Mouse (Mus musculus) limb, embryonic 14.5 days (tissue): ENCODE measurements around the gene Aff4. TPM values are rescaled to one million over a fixed set of nuclear protein-coding genes. Genes with fewer than 3 reads are reported as not detected.
"Not testable (repeated sequence)": the region's sequence is repeated elsewhere in the genome, so short reads cannot be mapped to it uniquely, and the experiment has no call there.

Source experiments
- ATAC-seq: fragments of 200-750 bp; cut with Nextera tagmentation; 2 replicates; pipeline ENCODE4 v1.8.0; 2017; ENCODE audit warnings: low read depth, moderate number of reproducible peaks, moderate TSS enrichment; ENCODE audit not compliant: low FRiP score
- DNase-seq: peaks from one replicate; pipeline ENCODE4 v3.0.0-alpha.2; 2015; ENCODE audit warnings: low spot score
- H3K27ac ChIP-seq: fragments of 300-500 bp; sonication (generic); replicated peaks from 2 replicates; pipeline ENCODE4 v1.5.1; 2014; ENCODE audit warnings: low read depth, mild to moderate bottlenecking, low read length, moderate library complexity, mixed read lengths
- H3K27me3 ChIP-seq: fragments of 300-500 bp; sonication (generic); 2 replicates; pipeline ENCODE4 v1.6.1; 2014; ENCODE audit warnings: low read length, mixed read lengths; ENCODE audit not compliant: control insufficient read depth, insufficient read depth
- H3K36me3 ChIP-seq: fragments of 300-500 bp; sonication (generic); 2 replicates; pipeline ENCODE4 v1.6.1; 2014; ENCODE audit warnings: mild to moderate bottlenecking, low read length, moderate library complexity, mixed read lengths; ENCODE audit not compliant: control insufficient read depth, insufficient read depth
- H3K4me1 ChIP-seq: fragments of 300-500 bp; sonication (generic); 2 replicates; pipeline ENCODE4 v1.6.1; 2014; ENCODE audit warnings: antibody characterized with exemption, low read length, mixed read lengths; ENCODE audit not compliant: control insufficient read depth, insufficient read depth
- H3K4me2 ChIP-seq: fragments of 300-500 bp; sonication (generic); replicated peaks from 2 replicates; pipeline ENCODE4 v1.6.1; 2014; ENCODE audit warnings: low read depth, mild to moderate bottlenecking, low read length, moderate library complexity; ENCODE audit not compliant: severe bottlenecking
- H3K4me3 ChIP-seq: fragments of 300-500 bp; sonication (generic); replicated peaks from 2 replicates; pipeline ENCODE4 v1.5.1; 2014; ENCODE audit warnings: low read length
- H3K9ac ChIP-seq: fragments of 300-500 bp; sonication (generic); 2 replicates; pipeline ENCODE4 v1.6.1; 2014; ENCODE audit warnings: mild to moderate bottlenecking, low read depth, low read length, moderate library complexity; ENCODE audit not compliant: severe bottlenecking
- H3K9me3 ChIP-seq: fragments of 300-500 bp; sonication (generic); 2 replicates; pipeline ENCODE4 v1.6.1; 2016; ENCODE audit warnings: low read length; ENCODE audit not compliant: control insufficient read depth
- POLR2A ChIP-seq: fragments of 200-500 bp; IDR thresholded peaks from 2 replicates; pipeline ENCODE4 v1.8.0; 2012; ENCODE audit warnings: inconsistent platforms, mild to moderate bottlenecking, moderate library complexity, borderline replicate concordance; ENCODE audit not compliant: insufficient read depth, insufficient read length; ENCODE audit errors: extremely low read depth
- WGBS: fragments of 180-500 bp; shearing (Covaris S2); extraction: QIAGEN DNeasy Blood & Tissue Kit; methylation state at CpG from one replicate; pipeline ENCODE4 v1.1.7; 2014; 5-methylcytosine and 5-hydroxymethylcytosine counted together
- polyA plus RNA-seq, 2 experiments: library from polyadenylated mRNA; depleted of rRNA in 1 of 2; stranded (reverse) in 1 of 2; unstranded in 1 of 2; fragments of >200 nt; fragmentation: Nextera tagmentation in 1 of 2; extraction: Ambion mirVana in 1 of 2; gene quantifications; 2 replicates each; pipeline versions ENCODE4 v1.2.1 to v1.2.3; 2012 to 2014

Aff4 gene
- polyA plus RNA-seq, 2 experiments: 34.3 to 60.6 TPM

DNA sequence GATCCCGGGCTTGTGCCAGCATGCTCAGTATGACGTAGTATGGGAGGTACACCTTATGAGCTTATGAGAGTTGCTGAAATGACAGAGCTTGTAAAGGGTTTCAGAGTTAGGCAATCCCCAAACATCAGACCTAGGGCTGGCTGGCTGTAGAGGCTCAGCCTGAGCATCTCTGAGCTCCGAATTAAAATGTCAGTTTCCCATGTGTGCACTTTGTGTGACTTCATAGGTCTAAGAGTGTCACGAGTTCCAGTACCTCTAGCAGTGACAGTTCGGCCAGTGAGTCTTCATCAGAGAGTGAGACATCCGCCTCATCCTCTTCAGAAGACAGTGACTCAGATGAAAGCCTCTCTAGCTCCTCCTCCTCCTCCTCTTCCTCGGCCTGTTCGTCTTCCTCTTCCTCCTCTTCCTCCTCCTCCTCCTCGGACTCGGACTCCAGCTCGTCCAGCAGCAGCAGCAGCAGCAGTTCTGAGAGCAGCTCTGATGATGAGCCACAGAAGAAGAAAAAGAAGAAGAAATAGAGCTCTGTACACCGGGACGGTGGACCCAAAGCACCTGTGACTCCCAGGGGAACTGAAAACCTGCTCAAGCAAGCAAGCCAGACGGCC lies 18.5 kb upstream of the Aff4 start:
- Histone ChIP-seq H3K9ac (no peak overlapping the region), H3K4me1 (no peaks in the 10 kb centered on the region), H3K9me3 (no peaks in the 10 kb centered on the region), H3K4me2 (no peak overlapping the region), H3K36me3 (peaks cover 56% of the 10 kb centered on the region), H3K27me3 (no peaks in the 10 kb centered on the region), H3K4me3 (no peak overlapping the region), H3K27ac (no peak overlapping the region)
- DNase-seq (no peak), ATAC-seq (no peak)
- TF ChIP-seq POLR2A: no peak
- 87% methylated on average over 14 of the region's 14 CpGs for WGBS

DNA sequence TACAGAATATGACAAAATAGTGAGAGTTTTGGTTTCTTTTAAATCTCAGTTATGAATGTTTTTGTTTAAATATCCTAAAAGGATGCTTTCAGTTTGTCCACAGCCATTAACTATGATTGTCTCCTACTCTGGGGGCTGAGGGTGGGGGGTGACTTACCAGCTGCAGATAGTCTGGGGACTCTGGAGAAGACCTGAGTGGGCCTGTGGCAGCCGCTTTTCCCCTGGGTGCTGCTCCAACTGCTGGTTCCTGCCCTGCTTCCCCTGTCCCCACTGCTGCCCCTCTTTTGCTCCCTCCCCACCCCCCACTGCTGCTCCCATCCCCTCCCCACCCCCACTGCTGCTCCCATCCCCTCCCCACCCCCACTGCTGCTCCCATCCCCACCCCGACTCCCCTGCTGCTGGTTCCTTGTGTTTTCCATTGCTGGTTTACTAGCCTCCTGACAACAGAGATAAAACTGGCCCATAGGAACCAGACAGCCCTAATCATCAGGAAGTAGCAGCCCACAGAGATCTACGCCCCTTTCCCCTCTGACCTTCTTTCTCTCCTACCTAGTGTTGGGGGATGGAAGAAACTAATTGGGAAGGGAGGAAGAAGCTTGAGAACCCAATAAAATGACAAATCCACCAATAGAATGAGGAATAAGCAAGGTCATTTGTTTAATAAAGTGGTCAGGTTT lies 15.0 kb upstream of the Aff4 start:
- peaks cover 29% of the 10 kb centered on the region for H3K36me3 ChIP-seq
- no peak for TF ChIP-seq POLR2A
- no peak overlapping the region for H3K9ac ChIP-seq
- no peaks in the 10 kb centered on the region for H3K4me1 ChIP-seq
- no peak overlapping the region for H3K27ac ChIP-seq
- no peak overlapping the region for H3K4me3 ChIP-seq
- no peaks in the 10 kb centered on the region for H3K9me3 ChIP-seq
- H3K27me3 ChIP-seq: no peaks in the 10 kb centered on the region
- 36% methylated on average over 3 of the region's 3 CpGs for WGBS
- no peak for ATAC-seq
- no peak for DNase-seq
- H3K4me2 ChIP-seq: no peak overlapping the region

DNA sequence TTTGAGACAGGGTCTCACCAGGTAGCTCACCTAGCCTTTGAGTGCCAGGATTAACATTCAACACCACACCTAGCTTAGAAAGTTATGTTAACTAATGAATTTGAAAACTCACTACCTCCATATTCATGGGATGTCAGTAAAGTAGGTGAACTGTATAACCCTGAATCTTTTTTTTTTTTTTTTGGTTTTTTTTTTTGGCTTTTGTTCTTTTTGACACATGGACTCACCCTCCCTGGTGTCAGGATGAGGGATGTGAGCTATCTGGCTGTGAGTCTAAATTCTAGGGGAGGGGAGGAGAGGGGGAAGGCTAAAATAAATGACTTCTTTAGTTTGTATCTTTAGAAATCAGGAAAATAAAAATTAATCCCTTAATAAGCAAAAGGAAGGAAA lies 14.5 kb upstream of the Aff4 start:
- no peaks in the 10 kb centered on the region for H3K27me3 ChIP-seq
- ATAC-seq (no peak), DNase-seq (no peak)
- no peaks in the 10 kb centered on the region for H3K9me3 ChIP-seq
- no peak overlapping the region for H3K9ac ChIP-seq
- no peak overlapping the region for H3K27ac ChIP-seq
- H3K4me1 ChIP-seq: no peaks in the 10 kb centered on the region
- peaks cover 23% of the 10 kb centered on the region for H3K36me3 ChIP-seq
- no peak overlapping the region for H3K4me3 ChIP-seq
- TF ChIP-seq POLR2A: no peak
- no peak overlapping the region for H3K4me2 ChIP-seq

DNA sequence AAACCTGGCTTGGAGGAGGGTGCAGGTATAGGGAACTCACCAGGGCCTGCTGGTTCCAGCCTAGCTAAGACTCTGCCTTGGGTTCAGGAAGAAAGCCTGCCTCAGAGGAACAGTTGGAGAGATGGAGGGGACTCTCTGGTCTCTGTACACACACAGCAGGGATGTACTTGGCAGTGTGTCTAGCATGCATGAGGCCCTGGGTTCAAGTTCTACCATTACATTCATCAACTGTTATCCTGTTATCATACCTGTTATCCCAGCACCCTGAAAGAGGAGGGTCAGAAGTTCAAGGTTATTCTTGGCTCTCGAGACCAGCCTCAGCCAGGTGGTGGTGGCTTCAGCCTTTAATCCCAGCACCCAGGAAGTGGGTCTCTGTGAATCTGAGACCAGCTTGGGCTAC lies 13.7 kb upstream of the Aff4 start:
- Histone ChIP-seq H3K4me3 (no peak overlapping the region), H3K4me2 (no peak overlapping the region), H3K27ac (no peak overlapping the region), H3K9me3 (no peaks in the 10 kb centered on the region), H3K4me1 (no peaks in the 10 kb centered on the region), H3K9ac (no peak overlapping the region), H3K36me3 (peaks cover 16% of the 10 kb centered on the region), H3K27me3 (no peaks in the 10 kb centered on the region)
- no peak for TF ChIP-seq POLR2A
- WGBS: 63% methylated on average over 1 of the region's 1 CpGs
- DNase-seq (no peak), ATAC-seq (no peak)

DNA sequence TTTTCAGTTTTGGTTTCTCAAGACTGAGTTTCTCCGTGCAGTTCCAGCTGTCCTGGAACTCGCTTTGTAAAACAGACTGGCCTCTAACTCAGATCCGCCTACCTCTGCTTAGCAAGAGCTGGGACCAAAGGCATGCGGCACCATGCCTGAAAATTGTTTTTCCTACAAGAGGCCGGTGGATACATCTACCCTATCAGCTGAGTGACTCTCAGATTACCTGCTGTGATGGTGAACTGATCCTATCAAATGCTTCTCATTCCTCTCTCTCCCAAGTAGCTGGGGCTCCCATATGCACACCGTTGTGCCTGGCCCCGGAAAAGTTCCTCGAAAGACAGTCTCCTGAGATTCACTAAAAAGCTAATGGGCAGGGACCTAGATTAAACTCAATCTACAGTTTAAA lies 12.9 kb upstream of the Aff4 start:
- ATAC-seq: no peak
- 68% methylated on average over 8 of the region's 8 CpGs for WGBS

DNA sequence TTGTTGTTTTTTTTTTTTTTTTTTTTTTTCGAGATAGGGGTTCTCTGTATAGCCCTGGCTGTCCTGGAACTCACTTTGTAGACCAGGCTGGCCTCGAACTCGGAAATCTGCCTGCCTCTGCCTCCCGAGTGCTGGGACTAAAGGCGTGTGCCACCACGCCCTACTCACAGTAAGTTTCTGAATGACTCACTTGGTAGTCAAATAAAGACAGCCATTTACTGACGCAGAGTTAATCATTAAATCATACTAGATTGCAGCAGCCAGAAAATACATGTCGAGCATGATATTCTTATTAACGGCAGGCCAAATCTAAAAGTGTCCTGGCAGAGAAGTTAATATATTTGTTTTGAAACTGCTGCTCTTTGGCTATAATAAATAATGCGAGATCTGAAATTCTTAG lies 9.6 kb upstream of the Aff4 start:
- not testable (repeated sequence) for DNase-seq, ATAC-seq
- WGBS: 87% methylated on average over 9 of the region's 10 CpGs

More for the DNA sequence above, 12.9 kb upstream of the Aff4 start:
- Histone ChIP-seq H3K27me3 (no peaks in the 10 kb centered on the region), H3K9ac (no peak overlapping the region), H3K4me3 (no peak overlapping the region), H3K4me1 (no peaks in the 10 kb centered on the region), H3K9me3 (no peaks in the 10 kb centered on the region), H3K4me2 (no peak overlapping the region), H3K36me3 (peaks cover 10% of the 10 kb centered on the region), H3K27ac (no peak overlapping the region)
- no peak for TF ChIP-seq POLR2A
- no peak for DNase-seq

More for the DNA sequence above, 9.6 kb upstream of the Aff4 start:
- not testable (repeated sequence) for H3K4me2 ChIP-seq, H3K4me1 ChIP-seq, H3K4me3 ChIP-seq, H3K9me3 ChIP-seq, H3K36me3 ChIP-seq, H3K9ac ChIP-seq, H3K27me3 ChIP-seq, H3K27ac ChIP-seq
